Mouse (Mus musculus): ENCODE results near the gene C2cd2l. TPM values are rescaled to one million over a fixed set of nuclear protein-coding genes. Genes with fewer than 3 reads are reported as not detected.
"Not testable (repeated sequence)": the region's sequence is repeated elsewhere in the genome, so short reads cannot be mapped to it uniquely, and the experiment has no call there.

The C2cd2l gene
- polyA plus RNA-seq (2015; fragmentation: Nextera tagmentation; extraction: Ambion mirVana): 22.3 and 24.8 TPM in 2 replicates

GRCm38 (mm10) chr9:44319887-44320798 is at the start of gene C2cd2l:
C2cd2l (minus strand) TSS chr9:44320285.
- H3K4me2 ChIP-seq (ENCODE audit: low read length): peak within 1 kb of the TSS; percentile 91
- ATAC-seq: peak; percentile 97
- peaks cover 28% of the 10 kb centered on the region for H3K4me1 ChIP-seq (ENCODE audit: control insufficient read depth, insufficient read depth, low read length)
- H3K27me3 ChIP-seq (ENCODE audit: control insufficient read depth, insufficient read depth, low read depth, low read length): no peaks in the 10 kb centered on the region
- H3K27ac ChIP-seq (ENCODE audit: low read length): peak within 1 kb of the TSS; percentile 79
- peak within 1 kb of the TSS; percentile 97 for H3K9ac ChIP-seq (ENCODE audit: low read depth, low read length)
- H3K9me3 ChIP-seq (replicated peaks; ENCODE audit: control insufficient read depth, low read length, poor library complexity, severe bottlenecking): no peaks in the 10 kb centered on the region
- under 1% methylated on average over 67 of the region's 67 CpGs for WGBS
- peak within 1 kb of the TSS; percentile 97 for H3K4me3 ChIP-seq (ENCODE audit: low read depth, low read length)
- peaks cover 4% of the 10 kb centered on the region for H3K36me3 ChIP-seq (ENCODE audit: control insufficient read depth, insufficient read depth, low read length)

DNA sequence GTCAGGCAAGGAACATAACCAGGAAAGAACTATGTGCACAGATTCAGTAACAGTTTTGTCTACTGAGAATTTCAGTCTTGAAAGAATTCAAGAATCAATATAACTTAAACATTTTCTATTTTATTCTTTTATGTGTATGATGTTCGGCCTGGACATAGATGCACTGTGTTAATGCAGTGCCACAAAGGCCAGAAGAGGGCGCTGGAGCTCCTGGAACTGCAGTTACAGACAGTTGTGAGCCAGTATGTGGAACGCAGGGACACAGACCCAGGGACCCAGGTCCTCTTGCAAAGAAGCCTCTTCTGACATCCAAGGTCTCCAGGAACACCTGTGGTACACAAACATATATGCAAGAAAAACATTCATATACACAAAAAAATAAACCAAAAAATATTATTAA is 44.4 kb upstream of the C2cd2l start:
- H3K4me1 ChIP-seq (ENCODE audit: control insufficient read depth, insufficient read depth, low read length): peaks cover 8% of the 10 kb centered on the region
- H3K27ac ChIP-seq (ENCODE audit: low read length): no peak overlapping the region
- H3K4me3 ChIP-seq (ENCODE audit: low read depth, low read length): no peak overlapping the region
- no peak overlapping the region for H3K4me2 ChIP-seq (ENCODE audit: low read length)
- H3K9me3 ChIP-seq (replicated peaks; ENCODE audit: control insufficient read depth, low read length, poor library complexity, severe bottlenecking): no peaks in the 10 kb centered on the region
- 62% methylated on average over 3 of the region's 3 CpGs for WGBS
- H3K27me3 ChIP-seq (ENCODE audit: control insufficient read depth, insufficient read depth, low read depth, low read length): no peaks in the 10 kb centered on the region
- no peak for ATAC-seq
- no peaks in the 10 kb centered on the region for H3K36me3 ChIP-seq (ENCODE audit: control insufficient read depth, insufficient read depth, low read length)
- H3K9ac ChIP-seq (ENCODE audit: low read depth, low read length): no peak overlapping the region

GRCm38 (mm10) chr9:44361931-44362330 is 41.8 kb upstream of the C2cd2l start:
- H3K4me2 ChIP-seq (ENCODE audit: low read length): peak overlapping the region; percentile 96
- H3K36me3 ChIP-seq (ENCODE audit: control insufficient read depth, insufficient read depth, low read length); H3K4me1 ChIP-seq (ENCODE audit: control insufficient read depth, insufficient read depth, low read length); H3K9me3 ChIP-seq (replicated peaks; ENCODE audit: control insufficient read depth, low read length, poor library complexity, severe bottlenecking); H3K27me3 ChIP-seq (ENCODE audit: control insufficient read depth, insufficient read depth, low read depth, low read length): not testable (repeated sequence)
- ATAC-seq: peak; percentile 72; the same call in 1 of the 2 replicates
- H3K9ac ChIP-seq (ENCODE audit: low read depth, low read length): peak overlapping the region; percentile 93
- peak overlapping the region; percentile 94 for H3K4me3 ChIP-seq (ENCODE audit: low read depth, low read length)
- 44% methylated on average over 4 of the region's 4 CpGs for WGBS
- H3K27ac ChIP-seq (ENCODE audit: low read length): peak overlapping the region; percentile 83

- Histone ChIP-seq H3K36me3 (ENCODE audit: control insufficient read depth, insufficient read depth, low read length) (peaks cover 14% of the 10 kb centered on the region), H3K4me2 (ENCODE audit: low read length) (peak within 1 kb of the TSS; percentile 96), H3K4me3 (ENCODE audit: low read depth, low read length) (peak within 1 kb of the TSS; percentile 94), H3K27me3 (ENCODE audit: control insufficient read depth, insufficient read depth, low read depth, low read length) (no peaks in the 10 kb centered on the region), H3K27ac (ENCODE audit: low read length) (peak within 1 kb of the TSS; percentile 83), H3K9ac (ENCODE audit: low read depth, low read length) (peak within 1 kb of the TSS; percentile 93), H3K4me1 (ENCODE audit: control insufficient read depth, insufficient read depth, low read length) (peaks cover 8% of the 10 kb centered on the region), H3K9me3 (replicated peaks; ENCODE audit: control insufficient read depth, low read length, poor library complexity, severe bottlenecking) (no peaks in the 10 kb centered on the region)
- ATAC-seq: peak; percentile 93
- WGBS: under 1% methylated on average over 44 of the region's 44 CpGs
These were observed 41.3 kb upstream of the C2cd2l start, which contains the start of gene Vps11 for GRCm38 (mm10) chr9:44361190-44361917. Vps11 (minus strand) TSS chr9:44361670.

- no peak for ATAC-seq
- peaks cover 51% of the 10 kb centered on the region for H3K36me3 ChIP-seq (ENCODE audit: control insufficient read depth, insufficient read depth, low read length)
- no peak overlapping the region for H3K27ac ChIP-seq (ENCODE audit: low read length)
- peaks cover 8% of the 10 kb centered on the region for H3K4me1 ChIP-seq (ENCODE audit: control insufficient read depth, insufficient read depth, low read length)
- no peak overlapping the region for H3K4me2 ChIP-seq (ENCODE audit: low read length)
- H3K9me3 ChIP-seq (replicated peaks; ENCODE audit: control insufficient read depth, low read length, poor library complexity, severe bottlenecking): no peaks in the 10 kb centered on the region
- WGBS: 81% methylated on average over 4 of the region's 4 CpGs
- H3K27me3 ChIP-seq (ENCODE audit: control insufficient read depth, insufficient read depth, low read depth, low read length): no peaks in the 10 kb centered on the region
- no peak overlapping the region for H3K9ac ChIP-seq (ENCODE audit: low read depth, low read length)
- H3K4me3 ChIP-seq (ENCODE audit: low read depth, low read length): no peak overlapping the region
These were observed 37.1 kb upstream of the C2cd2l start for GRCm38 (mm10) chr9:44357207-44357606.

DNA sequence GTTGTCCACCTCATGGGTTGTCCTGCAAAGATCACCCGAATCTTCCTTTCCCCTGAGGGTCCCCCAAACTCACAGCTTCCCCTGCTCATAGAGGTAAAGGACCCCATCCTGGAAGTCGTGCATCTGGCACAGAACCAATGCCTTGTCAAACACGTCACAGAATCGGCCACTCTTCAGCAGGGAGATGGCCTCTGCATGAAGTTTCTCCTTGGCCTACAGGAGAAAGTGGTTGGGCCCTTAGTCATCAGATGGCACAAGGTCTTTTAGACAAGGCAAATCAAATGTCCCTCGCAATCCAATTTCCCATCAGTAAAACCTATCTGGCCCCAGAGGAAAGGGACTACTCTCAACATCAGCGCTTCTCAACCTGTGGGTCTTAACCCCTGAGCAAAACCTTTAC is 33.1 kb upstream of the C2cd2l start:
- Histone ChIP-seq H3K36me3 (ENCODE audit: control insufficient read depth, insufficient read depth, low read length) (peaks cover 68% of the 10 kb centered on the region), H3K4me2 (ENCODE audit: low read length) (no peak overlapping the region), H3K27ac (ENCODE audit: low read length) (no peak overlapping the region), H3K9ac (ENCODE audit: low read depth, low read length) (no peak overlapping the region), H3K27me3 (ENCODE audit: control insufficient read depth, insufficient read depth, low read depth, low read length) (no peaks in the 10 kb centered on the region), H3K4me1 (ENCODE audit: control insufficient read depth, insufficient read depth, low read length) (no peaks in the 10 kb centered on the region), H3K9me3 (replicated peaks; ENCODE audit: control insufficient read depth, low read length, poor library complexity, severe bottlenecking) (no peaks in the 10 kb centered on the region), H3K4me3 (ENCODE audit: low read depth, low read length) (no peak overlapping the region)
- ATAC-seq: no peak
- WGBS: 97% methylated on average over 6 of the region's 6 CpGs

GRCm38 (mm10) chr9:44352337-44352736 is 32.3 kb upstream of the C2cd2l start:
- Histone ChIP-seq H3K4me2 (ENCODE audit: low read length) (no peak overlapping the region), H3K9me3 (replicated peaks; ENCODE audit: control insufficient read depth, low read length, poor library complexity, severe bottlenecking) (no peaks in the 10 kb centered on the region), H3K4me3 (ENCODE audit: low read depth, low read length) (no peak overlapping the region), H3K9ac (ENCODE audit: low read depth, low read length) (no peak overlapping the region), H3K4me1 (ENCODE audit: control insufficient read depth, insufficient read depth, low read length) (no peaks in the 10 kb centered on the region), H3K27me3 (ENCODE audit: control insufficient read depth, insufficient read depth, low read depth, low read length) (no peaks in the 10 kb centered on the region), H3K36me3 (ENCODE audit: control insufficient read depth, insufficient read depth, low read length) (peaks cover 74% of the 10 kb centered on the region), H3K27ac (ENCODE audit: low read length) (no peak overlapping the region)
- WGBS: 91% methylated on average over 10 of the region's 10 CpGs
- ATAC-seq: no peak

DNA sequence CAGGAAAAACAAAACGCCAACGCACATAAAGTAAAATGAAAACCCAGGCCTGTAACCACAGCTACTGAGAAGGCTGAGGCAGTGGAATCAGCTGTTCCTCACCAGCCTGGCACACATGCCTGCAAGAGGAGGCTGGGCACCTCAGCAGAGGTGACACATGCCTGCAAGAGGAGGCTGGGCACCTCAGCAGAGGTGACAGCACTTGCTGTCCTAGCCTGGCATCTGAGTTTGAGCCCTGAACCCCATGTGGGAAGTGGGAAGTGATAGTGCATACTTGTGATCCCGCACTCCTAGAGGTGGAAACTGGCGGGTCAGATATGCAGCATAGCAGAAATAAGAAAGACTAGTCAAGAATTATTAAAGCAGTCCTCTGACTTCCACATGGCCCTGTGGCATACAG is 31.3 kb upstream of the C2cd2l start:
- Histone ChIP-seq H3K4me2 (ENCODE audit: low read length) (no peak overlapping the region), H3K9me3 (replicated peaks; ENCODE audit: control insufficient read depth, low read length, poor library complexity, severe bottlenecking) (no peaks in the 10 kb centered on the region), H3K4me3 (ENCODE audit: low read depth, low read length) (no peak overlapping the region), H3K36me3 (ENCODE audit: control insufficient read depth, insufficient read depth, low read length) (peaks cover 70% of the 10 kb centered on the region), H3K27me3 (ENCODE audit: control insufficient read depth, insufficient read depth, low read depth, low read length) (no peaks in the 10 kb centered on the region), H3K4me1 (ENCODE audit: control insufficient read depth, insufficient read depth, low read length) (no peaks in the 10 kb centered on the region), H3K27ac (ENCODE audit: low read length) (no peak overlapping the region), H3K9ac (ENCODE audit: low read depth, low read length) (no peak overlapping the region)
- ATAC-seq: no peak
- 99% methylated on average over 4 of the region's 4 CpGs for WGBS

- ATAC-seq: no peak
- H3K9me3 ChIP-seq (replicated peaks; ENCODE audit: control insufficient read depth, low read length, poor library complexity, severe bottlenecking): no peaks in the 10 kb centered on the region
- no peak overlapping the region for H3K27ac ChIP-seq (ENCODE audit: low read length)
- no peaks in the 10 kb centered on the region for H3K27me3 ChIP-seq (ENCODE audit: control insufficient read depth, insufficient read depth, low read depth, low read length)
- no peaks in the 10 kb centered on the region for H3K4me1 ChIP-seq (ENCODE audit: control insufficient read depth, insufficient read depth, low read length)
- H3K4me2 ChIP-seq (ENCODE audit: low read length): no peak overlapping the region
- H3K36me3 ChIP-seq (ENCODE audit: control insufficient read depth, insufficient read depth, low read length): peaks cover 45% of the 10 kb centered on the region
- WGBS: 98% methylated on average over 4 of the region's 4 CpGs
- H3K9ac ChIP-seq (ENCODE audit: low read depth, low read length): no peak overlapping the region
- H3K4me3 ChIP-seq (ENCODE audit: low read depth, low read length): no peak overlapping the region
These were observed 28.5 kb upstream of the C2cd2l start for GRCm38 (mm10) chr9:44348546-44348945.
